In the genomic region with DNA sequence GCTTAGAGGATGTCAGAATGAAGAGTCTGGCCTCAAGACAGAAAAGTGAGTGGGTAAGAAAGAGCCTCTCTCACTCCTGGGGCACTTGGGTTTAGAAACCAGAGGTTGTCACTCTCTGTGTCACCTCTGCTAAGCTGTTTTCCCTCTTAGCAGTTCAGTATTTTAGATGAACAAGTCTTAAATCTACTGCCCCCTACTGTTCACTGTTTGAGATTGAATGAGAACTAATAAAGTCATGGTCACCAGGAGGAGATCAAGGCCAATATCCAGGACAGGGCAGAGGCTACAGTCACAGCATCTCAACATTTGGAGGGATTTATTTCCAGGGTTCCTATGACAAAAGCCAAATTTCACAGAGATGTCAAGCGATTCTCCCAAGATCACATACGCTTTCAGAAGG, we compare ENCODE assay signal across 12 mouse cellular contexts.
DNase-seq lines count a peak whose midpoint lies in the region; ATAC-seq and TF ChIP-seq lines count a peak whose summit lies in the region.
"Had no signal": no experiment of that assay in that cellular context is flagged by ENCODE, and none has a peak within 500 bp of the region (broad histone marks: within the 10 kb centered on the region; RNA-seq: fewer than 3 reads in every experiment).

No protein-coding gene starts in this region.

- WGBS in forebrain, embryonic 14.5 days = 86% methylated on average over 2 of the region's 2 CpGs
- WGBS in forebrain, embryonic 10.5 days = 89% methylated on average over 2 of the region's 2 CpGs
- WGBS in liver, postnatal 0 days (ENCODE audit: insufficient replicate concordance) = 79% methylated on average over 2 of the region's 2 CpGs
- whole genome bisulfite sequencing in liver, embryonic 11.5 days = 92% methylated on average over 2 of the region's 2 CpGs
- WGBS in olfactory bulb, adult 2 months = 80% methylated on average over 2 of the region's 2 CpGs

- no peak overlapping the region for H3K9ac ChIP-seq in forebrain, embryonic 14.5 days (ENCODE audit: low read length)
- H3K9ac ChIP-seq in liver, postnatal 0 days (replicated peaks) = no peak overlapping the region
- no peak overlapping the region for H3K9ac ChIP-seq in liver, embryonic 11.5 days (ENCODE audit: low read depth, low read length)
- H3K9ac ChIP-seq: embryonic facial prominence, embryonic 12.5 days had no signal

- no peak overlapping the region for H3K27ac ChIP-seq in forebrain, embryonic 14.5 days (ENCODE audit: low read depth, low read length)
- no peak overlapping the region for H3K27ac ChIP-seq in forebrain, embryonic 10.5 days
- no peak overlapping the region for H3K27ac ChIP-seq in liver, postnatal 0 days (ENCODE audit: low read depth)
- H3K27ac ChIP-seq in liver, embryonic 11.5 days (ENCODE audit: low read depth, low read length) = no peak overlapping the region
- H3K27ac ChIP-seq in olfactory bulb, adult 2 months (ENCODE audit: insufficient read depth, low read depth, low read length) = 0 out of 2 replicates have a peak overlapping the region, but pooled peaks have one; percentile 28
- H3K27ac ChIP-seq: embryonic facial prominence, embryonic 12.5 days had no signal

- H3K4me2 ChIP-seq in forebrain, embryonic 14.5 days (ENCODE audit: low read length) = no peak overlapping the region
- H3K4me2 ChIP-seq in liver, postnatal 0 days (ENCODE audit: low read depth, low read length) = no peak overlapping the region
- no peak overlapping the region for H3K4me2 ChIP-seq in liver, embryonic 11.5 days
- H3K4me2 ChIP-seq: embryonic facial prominence, embryonic 12.5 days had no signal

- peaks cover 18% of the 10 kb centered on the region for H3K4me1 ChIP-seq in forebrain, embryonic 14.5 days (ENCODE audit: control insufficient read depth, insufficient read depth, low read length)
- H3K4me1 ChIP-seq in forebrain, embryonic 10.5 days = peaks cover 31% of the 10 kb centered on the region
- no peaks in the 10 kb centered on the region for H3K4me1 ChIP-seq in liver, postnatal 0 days (ENCODE audit: insufficient read depth)
- no peaks in the 10 kb centered on the region for H3K4me1 ChIP-seq in liver, embryonic 11.5 days (replicated peaks; ENCODE audit: control insufficient read depth, insufficient read depth, low read length)
- peaks cover 4% of the 10 kb centered on the region for H3K4me1 ChIP-seq in olfactory bulb, adult 2 months (ENCODE audit: control insufficient read depth, insufficient read depth, low read length)

- TF ChIP-seq EP300 in liver, postnatal 0 days (IDR thresholded peaks at IDR 0.05; ENCODE audit: low read depth) = no peak

- H3K27me3 ChIP-seq in forebrain, embryonic 14.5 days (replicated peaks; ENCODE audit: control insufficient read depth, insufficient read depth, low read length) = no peaks in the 10 kb centered on the region
- peaks cover 8% of the 10 kb centered on the region; the same call in 1 of the 2 replicates for H3K27me3 ChIP-seq in forebrain, embryonic 10.5 days (ENCODE audit: poor library complexity, severe bottlenecking)
- H3K27me3 ChIP-seq in liver, postnatal 0 days (ENCODE audit: insufficient read depth, low read length) = 0 out of 2 replicates have a peak, but pooled peaks cover 3% of the 10 kb centered on the region
- 0 out of 2 replicates have a peak, but pooled peaks cover 5% of the 10 kb centered on the region for H3K27me3 ChIP-seq in liver, embryonic 11.5 days (replicated peaks; ENCODE audit: control insufficient read depth, insufficient read depth, low read length)
- H3K27me3 ChIP-seq: embryonic facial prominence, embryonic 12.5 days had no signal

- H3K4me3 ChIP-seq in forebrain, embryonic 14.5 days (ENCODE audit: low read depth, low read length) = no peak overlapping the region
- H3K4me3 ChIP-seq in forebrain, embryonic 10.5 days = no peak overlapping the region
- no peak overlapping the region for H3K4me3 ChIP-seq in liver, postnatal 0 days (ENCODE audit: low read depth, low read length)
- no peak overlapping the region for H3K4me3 ChIP-seq in liver, embryonic 11.5 days (ENCODE audit: low read depth, low read length)
- H3K4me3 ChIP-seq in olfactory bulb, adult 2 months (ENCODE audit: insufficient read depth, low read depth, low read length) = no peak overlapping the region; the same call in 1 of the 2 replicates
- H3K4me3 ChIP-seq: embryonic facial prominence, embryonic 12.5 days had no signal

- H3K9me3 ChIP-seq in forebrain, embryonic 14.5 days (replicated peaks; ENCODE audit: control insufficient read depth, low read length) = no peaks in the 10 kb centered on the region
- no peaks in the 10 kb centered on the region for H3K9me3 ChIP-seq in forebrain, embryonic 10.5 days
- H3K9me3 ChIP-seq in liver, postnatal 0 days (ENCODE audit: low read length) = no peaks in the 10 kb centered on the region
- H3K9me3 ChIP-seq in liver, embryonic 11.5 days (ENCODE audit: control insufficient read depth, low read length) = no peaks in the 10 kb centered on the region
- H3K9me3 ChIP-seq: embryonic facial prominence, embryonic 12.5 days had no signal

- TF ChIP-seq CTCF in liver, postnatal 0 days (IDR thresholded peaks at IDR 0.05; ENCODE audit: low read depth) = peak; percentile 42
- TF ChIP-seq CTCF in olfactory bulb, adult 2 months (IDR thresholded peaks at IDR 0.05; ENCODE audit: insufficient read depth, low read depth, low read length) = no peak

- TF ChIP-seq POLR2A in olfactory bulb, adult 2 months (IDR thresholded peaks at IDR 0.05; ENCODE audit: insufficient read depth, low read depth, low read length) = no peak

- peak; percentile 68 for DNase-seq in forebrain, embryonic 14.5 days (ENCODE audit: low spot score)
- no peak for DNase-seq in forebrain, embryonic 10.5 days (ENCODE audit: extremely low spot score, low spot score)
- DNase-seq in liver, postnatal 0 days = no peak
- DNase-seq in liver, embryonic 11.5 days (ENCODE audit: low spot score) = no peak
- DNase-seq in ovary, postnatal 36 days (ENCODE audit: low spot score) = no peak
- DNase-seq in layer of hippocampus, postnatal 10 days (ENCODE audit: low spot score in 2 of 2) = no peak
- DNase-seq: adrenal gland, adult 2 months; kidney, adult 8-10 months; liver had no signal

- ATAC-seq in forebrain, embryonic 14.5 days = no peak
- no peak for ATAC-seq in liver, postnatal 0 days
- no peak for ATAC-seq in liver, embryonic 11.5 days (replicated peaks; ENCODE audit: low FRiP score)
- ATAC-seq in granulocyte monocyte progenitor cell, adult 5-6 weeks (replicated peaks; ENCODE audit: poor library complexity, severe bottlenecking) = 0 out of 2 replicates have a peak, but pooled peaks have one; percentile 27

- no peaks in the 10 kb centered on the region for H3K36me3 ChIP-seq in forebrain, embryonic 14.5 days (ENCODE audit: control insufficient read depth, insufficient read depth, low read length)
- H3K36me3 ChIP-seq in forebrain, embryonic 10.5 days (replicated peaks) = no peaks in the 10 kb centered on the region
- H3K36me3 ChIP-seq in liver, postnatal 0 days (replicated peaks; ENCODE audit: insufficient read depth, low read length) = no peaks in the 10 kb centered on the region
- no peaks in the 10 kb centered on the region for H3K36me3 ChIP-seq in liver, embryonic 11.5 days (ENCODE audit: control insufficient read depth, insufficient read depth, low read length)
- H3K36me3 ChIP-seq: embryonic facial prominence, embryonic 12.5 days had no signal
